Mouse (Mus musculus): ENCODE results near the gene Olfr1437.
"Not testable (repeated sequence)": the region's sequence is repeated elsewhere in the genome, so short reads cannot be mapped to it uniquely, and the experiment has no call there.

Olfr1437 gene

DNA sequence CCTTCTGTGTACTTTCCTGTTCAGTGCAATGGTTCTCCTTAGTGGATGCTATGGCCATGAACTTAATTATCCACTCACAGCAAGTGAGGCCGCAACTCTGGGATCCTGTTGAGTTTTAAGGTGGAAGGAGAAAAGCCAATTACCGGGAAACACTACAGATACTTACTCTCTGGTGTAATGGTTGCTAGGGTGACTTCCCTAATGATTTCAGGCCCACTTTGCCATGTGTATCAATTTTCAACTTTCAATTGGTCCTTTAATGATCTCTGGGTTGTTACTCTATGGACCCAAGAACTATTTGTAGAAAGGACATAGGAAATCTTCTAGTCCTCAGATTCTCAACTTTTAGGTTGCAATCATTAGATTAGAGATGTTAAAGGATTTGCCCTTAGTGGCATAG lies at the start of gene Olfr1437:
Olfr1437 (minus strand) TSS at position 101 of the 400 bp plus-strand sequence.
- DNase-seq, result no peak

DNA sequence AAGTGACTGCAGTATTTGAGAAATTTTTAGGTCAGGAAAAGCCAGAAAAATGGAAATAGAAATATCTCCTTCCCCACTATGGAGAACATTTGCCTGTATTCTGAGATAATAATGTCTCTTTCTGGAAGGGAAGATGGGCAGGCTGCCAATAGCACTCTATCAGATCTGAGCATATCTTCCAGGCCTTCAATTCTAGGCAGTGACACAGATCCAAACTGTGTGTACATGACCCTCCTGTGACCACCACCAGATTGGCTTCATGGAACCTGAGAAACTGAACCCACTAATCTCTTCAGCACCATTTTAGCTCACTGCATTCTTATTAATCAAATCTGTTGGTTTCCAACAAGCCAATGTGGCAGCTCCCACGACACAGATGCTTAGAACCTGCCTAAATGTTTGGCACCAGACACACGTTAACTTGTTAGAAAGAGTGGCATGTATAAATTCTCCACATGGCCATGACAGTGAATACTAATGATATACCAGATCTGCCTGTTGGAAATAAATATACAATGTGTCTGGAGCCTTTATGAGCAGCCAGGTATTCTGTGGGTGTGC lies 49.6 kb upstream of the Olfr1437 start:
- DNase-seq, result no peak

DNA sequence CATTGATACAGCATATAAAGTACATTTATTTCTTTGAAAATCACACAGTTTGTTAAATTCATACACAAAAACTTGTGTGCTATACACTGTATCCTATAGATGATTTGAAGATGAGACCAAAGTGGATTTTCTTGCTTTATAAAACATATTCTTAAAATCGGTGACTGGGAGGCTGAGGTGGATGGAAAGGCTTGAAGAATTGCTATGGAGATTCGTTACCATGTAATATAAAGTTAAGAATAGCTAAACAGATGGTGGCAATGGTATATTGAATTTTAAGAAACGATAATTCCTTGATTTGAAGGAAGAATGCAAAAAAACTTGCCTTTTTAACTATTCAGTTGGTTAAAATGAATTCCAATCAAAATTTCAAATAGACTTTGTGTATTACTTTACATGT lies 48.1 kb upstream of the Olfr1437 start:
- DNase-seq, result no peak

DNA sequence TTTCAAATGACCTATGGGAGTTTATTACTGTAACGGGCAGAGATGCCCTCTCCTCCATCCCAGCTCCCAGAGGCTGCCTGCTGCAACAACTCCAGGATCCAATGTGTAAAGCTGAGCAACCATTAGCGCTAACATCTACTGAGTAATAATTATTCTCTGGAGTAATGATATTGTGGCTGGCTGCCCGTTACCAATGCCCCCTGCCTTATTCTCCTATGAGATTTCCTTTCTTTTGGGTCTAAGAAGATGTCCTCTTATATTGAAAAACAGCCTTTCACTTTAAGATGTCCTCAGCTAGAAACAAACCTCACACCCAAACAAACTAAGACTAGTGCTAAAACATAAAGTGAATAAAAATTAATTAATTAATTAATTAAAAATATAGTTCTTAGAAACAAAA lies 10.9 kb upstream of the Olfr1437 start, which contains the start of gene Olfr1438-ps1:
Olfr1438-ps1 (minus strand) TSS at position 101 of the 400 bp plus-strand sequence.
- DNase-seq, result no peak

DNA sequence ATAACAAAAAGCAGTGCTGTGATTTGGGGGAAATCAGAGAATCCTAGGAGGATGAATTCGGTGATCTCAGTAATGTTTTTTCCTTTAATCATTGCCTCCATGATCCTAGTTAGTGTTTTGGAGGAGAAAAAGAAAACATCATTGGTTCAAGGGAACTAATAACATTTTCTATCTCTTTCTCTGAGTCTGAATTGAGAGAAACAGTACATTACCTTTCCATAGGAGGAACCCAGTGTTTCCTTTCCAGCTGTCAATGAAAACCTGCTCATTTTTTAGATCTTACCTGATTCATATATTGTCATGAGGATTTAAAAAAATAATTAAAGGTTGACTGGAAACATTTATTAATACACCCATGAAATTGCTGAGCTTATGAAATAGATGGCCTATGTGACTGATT lies 25.9 kb downstream of the Olfr1437 start, which contains the start of gene Olfr1436:
Olfr1436 (minus strand) TSS at position 101 of the 400 bp plus-strand sequence.
- not testable (repeated sequence) for DNase-seq

DNA sequence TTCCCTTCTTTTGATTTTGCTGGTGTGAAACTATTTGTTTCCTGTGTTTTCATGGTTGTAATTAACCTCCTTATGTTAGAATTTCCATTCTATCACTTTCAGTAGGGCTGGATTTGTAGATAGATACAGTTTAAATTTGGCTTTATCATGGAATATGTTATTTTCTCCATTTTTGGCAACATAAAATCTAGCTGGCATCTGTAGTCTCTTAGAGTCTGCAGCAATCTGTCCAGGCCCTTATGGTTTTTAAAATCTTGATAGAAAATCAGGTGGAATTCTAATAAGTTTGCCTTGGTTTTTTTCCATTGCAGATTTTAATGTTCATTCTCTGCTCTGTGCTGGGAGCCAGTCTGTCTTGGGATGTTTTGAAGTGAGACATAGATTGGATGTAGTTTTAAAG lies 31.9 kb downstream of the Olfr1437 start:
- no peak for DNase-seq

DNA sequence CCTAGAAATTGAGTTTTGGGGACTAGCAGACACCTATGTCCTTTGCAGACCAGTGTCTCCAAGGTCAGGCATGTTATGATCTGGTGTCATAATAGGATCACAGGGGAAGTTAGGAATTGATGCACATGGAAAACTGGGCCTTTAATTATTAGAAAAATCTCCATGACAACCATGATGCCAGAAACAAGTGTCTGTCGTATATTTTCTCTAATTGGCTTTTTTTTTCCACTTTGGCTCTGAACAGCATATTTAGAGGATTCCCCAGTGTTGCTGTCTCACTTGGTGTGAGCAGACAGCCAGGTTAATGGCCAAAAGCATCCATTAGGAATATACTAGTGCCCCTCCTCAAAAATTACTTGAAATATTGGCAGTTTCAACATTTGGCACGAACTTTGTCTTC lies 45.3 kb downstream of the Olfr1437 start, which contains the start of gene Olfr1434:
Olfr1434 (plus strand) TSS at position 301 of the 400 bp plus-strand sequence.
- no peak for DNase-seq
